Mouse (Mus musculus) olfactory bulb, adult 2 months (tissue): ENCODE data around the gene Slc1a6.

Source experiments
- CTCF ChIP-seq: fragments of 200-500 bp; IDR thresholded peaks from 2 replicates; pipeline ENCODE4 v1.5.1; 2012; ENCODE audit warnings: low read depth, mild to moderate bottlenecking, low read length, moderate library complexity; ENCODE audit not compliant: insufficient read depth
- POLR2A ChIP-seq: fragments of 200-500 bp; IDR thresholded peaks from 2 replicates; pipeline ENCODE4 v1.6.1; 2012; ENCODE audit warnings: mild to moderate bottlenecking, low read depth, low read length, moderate library complexity; ENCODE audit not compliant: insufficient read depth

DNA sequence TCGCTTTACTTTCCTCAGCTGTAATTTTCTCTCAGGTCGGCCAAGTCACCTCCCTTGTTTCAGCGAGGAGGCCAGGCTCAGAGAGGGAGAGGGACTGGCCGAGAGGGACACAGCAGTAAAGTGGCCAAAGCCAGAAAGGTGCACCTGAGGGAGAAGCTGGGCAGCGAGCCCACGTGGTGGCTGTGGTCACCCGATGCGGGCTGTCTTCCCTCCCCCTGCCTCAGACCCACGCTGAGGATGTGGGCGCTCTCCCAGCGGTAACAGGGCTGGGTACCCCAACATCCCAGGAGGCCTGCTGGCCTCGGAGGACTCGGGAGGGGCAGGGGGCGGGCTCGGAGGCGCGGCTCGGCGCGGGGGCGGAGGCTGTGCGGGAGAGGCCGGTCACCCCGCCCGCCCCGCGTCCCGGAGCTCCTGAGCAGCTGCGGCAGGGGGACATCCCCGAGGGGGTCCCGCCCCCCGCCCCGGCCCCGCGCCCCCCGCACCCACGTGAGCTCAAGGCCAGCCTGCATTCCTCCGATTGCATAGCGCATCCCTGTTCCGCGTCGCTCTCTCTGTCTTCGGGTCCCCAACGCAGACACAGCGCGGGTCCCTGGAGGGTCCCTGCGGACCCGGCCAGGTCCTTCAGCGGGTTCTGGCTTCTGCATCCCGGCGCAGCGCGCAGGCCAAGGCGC is at the start of gene Slc1a6:
- no peak for TF ChIP-seq POLR2A
- TF ChIP-seq CTCF = no peak
